Mouse (Mus musculus) left cerebral cortex, adult 9 months (tissue): ENCODE measurements around the gene Cmpk2.
A peak's percentile ranks its signal among the peaks of the same experiment; 100 is the strongest.
"Not testable (repeated sequence)": the region's sequence is repeated elsewhere in the genome, so short reads cannot be mapped to it uniquely, and the experiment has no call there.

Source experiments
- DNase-seq, 2 experiments: peaks; one replicate each; pipeline ENCODE4 v3.0.0; 2022; ENCODE audit warnings: low spot score in 2 of 2

The Cmpk2 gene

DNA sequence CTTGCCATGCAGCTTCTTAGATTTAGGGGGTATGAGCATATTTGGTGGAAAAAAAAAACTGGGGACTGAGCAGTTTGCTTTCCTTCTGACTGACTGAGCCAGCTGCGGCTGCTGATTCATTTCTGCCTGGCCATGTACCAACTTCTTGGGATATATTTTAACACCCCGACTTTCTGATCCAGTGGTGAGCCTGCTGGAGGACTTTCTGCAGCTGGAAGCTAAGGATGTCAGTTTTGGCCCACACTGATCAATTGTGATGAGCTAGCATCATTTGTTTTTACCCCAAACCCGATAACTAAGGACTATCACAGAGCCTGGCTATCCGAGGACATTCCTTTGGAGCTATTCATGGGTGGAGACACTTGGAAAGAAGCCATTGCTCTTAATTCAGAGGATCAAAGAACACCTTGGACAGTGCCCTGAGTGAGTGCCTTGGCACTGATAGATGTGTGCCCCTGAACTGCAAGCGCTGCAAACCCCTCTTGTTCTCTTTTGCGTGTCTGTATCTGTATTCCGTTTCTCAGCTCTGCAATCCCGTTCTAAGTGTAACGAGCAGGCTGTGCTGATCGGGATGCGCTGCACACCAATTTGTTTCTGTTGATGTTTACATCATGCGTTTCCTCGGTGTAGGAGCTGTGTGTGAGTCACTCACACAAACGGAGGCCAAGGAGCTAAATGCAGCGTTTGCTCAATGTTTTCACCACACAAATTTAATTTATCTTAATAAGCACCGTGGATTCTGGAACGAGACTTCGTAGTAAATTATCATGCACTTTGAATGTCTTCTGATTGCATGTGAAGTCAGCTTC is 9.4 kb downstream of the Cmpk2 start:
- peak in 1 of 2 experiments; percentile 26 for DNase-seq

DNA sequence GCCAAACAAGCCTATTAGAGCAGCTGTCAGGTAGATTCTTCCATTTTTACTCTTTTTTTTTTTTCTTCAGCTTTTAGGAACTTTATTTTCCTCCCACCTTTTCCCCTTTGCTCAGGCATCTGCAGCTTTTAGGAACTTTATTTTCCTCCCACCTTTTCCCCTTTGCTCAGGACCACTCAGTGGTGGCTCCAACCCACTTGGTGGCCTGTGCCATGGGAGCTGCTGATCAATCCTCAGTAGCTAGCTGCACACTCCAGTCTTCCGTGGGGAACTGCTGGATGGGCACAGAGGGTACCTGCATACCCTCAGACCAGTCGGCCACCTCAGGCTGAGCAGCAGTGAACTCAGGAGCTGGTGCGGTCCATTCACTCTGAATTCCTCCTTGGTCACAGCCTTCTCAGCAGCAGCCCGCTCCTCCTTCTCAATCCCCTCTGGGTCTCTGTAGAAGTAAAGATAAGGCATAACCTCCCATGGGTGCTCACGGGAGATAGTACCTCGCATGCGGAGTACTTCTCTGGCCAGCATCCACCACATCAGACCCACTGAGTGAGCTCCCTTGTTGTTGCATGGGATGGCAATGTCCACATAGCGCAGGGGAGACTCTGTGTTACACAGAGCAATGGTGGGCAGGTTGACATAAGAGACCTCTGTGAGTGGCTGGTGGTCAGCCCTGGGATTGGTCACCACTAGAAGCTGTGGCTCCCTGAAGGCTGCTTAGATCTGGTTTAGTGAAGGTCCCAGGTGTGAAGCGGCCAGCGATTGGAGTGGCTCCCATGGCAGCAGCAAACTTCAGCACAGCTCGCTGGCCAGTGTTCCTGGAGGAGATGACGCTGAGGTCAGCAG is 17.0 kb downstream of the Cmpk2 start:
- DNase-seq = not testable (repeated sequence)

GRCm38 (mm10) chr12:26487874-26488616 is 19.0 kb downstream of the Cmpk2 start:
- DNase-seq = peak in 1 of 2 experiments; percentile 60

GRCm38 (mm10) chr12:26488617-26489274 is 19.7 kb downstream of the Cmpk2 start:
- no peak for DNase-seq

DNA sequence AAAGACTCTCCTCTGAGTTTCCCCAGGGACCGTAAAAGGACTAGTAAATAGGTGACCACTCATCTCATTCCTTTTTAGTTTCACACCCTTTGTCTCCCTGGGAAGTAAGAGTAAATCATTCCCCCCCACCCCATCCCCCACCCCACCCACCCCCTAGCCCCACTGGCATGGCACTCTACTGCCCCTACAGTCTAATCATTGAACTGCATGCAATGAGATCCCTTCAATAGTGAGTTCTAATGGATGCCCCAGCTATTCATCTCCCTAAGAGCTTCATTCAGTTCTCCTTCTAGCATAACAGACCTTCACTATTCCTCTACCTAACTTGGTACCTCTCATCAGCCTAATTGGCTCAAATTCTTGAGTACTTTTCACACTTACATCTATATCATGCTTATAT is 20.9 kb downstream of the Cmpk2 start:
- no peak for DNase-seq

- no peak for DNase-seq
Measured at GRCm38 (mm10) chr12:26501042-26501441, 32.0 kb downstream of the Cmpk2 start.

DNA sequence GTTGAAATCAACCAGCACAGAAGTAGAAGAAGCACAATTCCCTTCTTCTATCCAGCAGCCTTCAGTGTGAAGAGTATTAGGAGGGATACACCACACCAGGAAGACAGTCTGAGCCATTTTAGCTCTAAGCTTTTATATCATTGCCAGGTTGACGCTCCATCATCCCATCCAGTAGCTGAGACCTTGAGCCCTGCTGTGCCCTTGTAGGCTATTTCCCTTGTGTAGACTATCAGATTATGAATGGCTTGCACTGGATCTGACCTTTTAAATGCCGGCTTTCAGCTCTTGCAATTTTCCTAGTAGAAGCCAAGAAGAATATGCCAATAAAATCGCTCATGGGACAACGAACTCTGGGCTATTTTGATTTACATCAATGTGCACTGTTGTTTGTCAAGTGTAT is 42.0 kb downstream of the Cmpk2 start:
- DNase-seq = no peak

GRCm38 (mm10) chr12:26518206-26518605 is 49.2 kb downstream of the Cmpk2 start:
- no peak for DNase-seq

DNA sequence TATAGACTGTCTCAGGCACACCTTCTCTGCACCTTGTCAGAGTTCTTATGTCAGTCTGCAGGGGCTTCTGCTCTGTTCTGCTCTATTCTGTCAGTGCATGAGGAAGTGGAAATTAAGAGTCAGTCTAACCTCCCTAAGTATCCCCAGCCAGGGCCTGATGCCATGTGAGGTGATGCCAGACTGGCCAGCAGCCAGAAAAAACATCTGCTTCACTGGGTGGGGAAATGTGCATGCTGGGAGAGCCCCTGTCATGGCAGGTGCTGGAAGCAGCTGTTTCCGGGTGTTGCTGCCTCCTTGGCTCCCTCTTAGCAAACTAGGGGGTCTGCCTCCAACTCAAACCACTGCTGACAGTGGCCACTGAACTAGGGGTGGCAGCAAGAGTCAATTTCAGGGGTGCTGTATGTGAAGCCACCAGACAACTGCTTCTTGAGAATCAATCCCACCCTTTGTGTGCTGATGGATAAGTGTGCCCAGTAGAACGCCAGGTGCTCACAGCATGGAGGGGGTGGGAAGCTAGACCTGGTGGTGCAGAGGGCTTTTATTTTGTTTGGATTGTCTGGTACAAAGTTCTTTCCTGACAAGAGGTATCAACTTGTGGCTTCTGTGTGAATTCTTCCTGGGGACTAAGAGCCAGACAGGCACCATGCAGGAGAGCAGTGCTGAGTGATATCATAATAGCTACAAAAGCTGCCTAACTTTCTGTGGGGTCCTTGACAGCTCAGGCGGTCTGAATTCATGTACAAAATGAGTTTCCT is 56.1 kb downstream of the Cmpk2 start:
- DNase-seq = peak in 1 of 2 experiments; percentile 7

DNA sequence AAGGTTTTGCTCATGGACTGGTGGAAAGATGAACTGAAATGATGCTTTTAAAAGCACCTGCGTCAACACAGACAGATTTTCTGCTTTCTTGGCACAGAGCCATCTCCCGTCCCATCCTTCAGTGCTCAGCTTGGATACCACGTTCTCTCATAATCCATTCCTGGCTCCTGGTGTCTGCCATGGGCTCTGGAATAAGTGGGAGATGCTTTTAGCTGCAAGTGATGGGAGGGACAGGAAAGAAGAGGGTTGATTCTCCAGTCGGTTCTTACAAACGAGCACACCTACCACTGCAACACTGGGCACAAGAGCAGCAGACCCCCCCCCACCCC is 56.7 kb downstream of the Cmpk2 start:
- DNase-seq = peak in 1 of 2 experiments; percentile 37
